Mouse (Mus musculus): ENCODE results near the gene Hydin. TPM values are rescaled to one million over a fixed set of nuclear protein-coding genes. Genes with fewer than 3 reads are reported as not detected.
"Not testable (repeated sequence)": the region's sequence is repeated elsewhere in the genome, so short reads cannot be mapped to it uniquely, and the experiment has no call there.

Hydin gene
- polyA plus RNA-seq, 1 experiment from 2014 or later: 0.45 TPM

GRCm38 (mm10) chr8:110501330-110501729 lies 234.6 kb downstream of the Hydin start:
- Histone ChIP-seq H3K27ac (ENCODE audit: low read length) (no peak overlapping the region), H3K9me3 (replicated peaks; ENCODE audit: control insufficient read depth, low read length, poor library complexity, severe bottlenecking) (no peaks in the 10 kb centered on the region), H3K27me3 (ENCODE audit: control insufficient read depth, insufficient read depth, low read depth, low read length) (no peaks in the 10 kb centered on the region; the same call in 1 of the 2 replicates), H3K4me2 (ENCODE audit: low read length) (no peak overlapping the region), H3K4me1 (ENCODE audit: control insufficient read depth, insufficient read depth, low read length) (no peaks in the 10 kb centered on the region), H3K9ac (ENCODE audit: low read depth, low read length) (no peak overlapping the region), H3K4me3 (ENCODE audit: low read depth, low read length) (no peak overlapping the region), H3K36me3 (ENCODE audit: control insufficient read depth, insufficient read depth, low read length) (no peaks in the 10 kb centered on the region)
- no peak for ATAC-seq
- WGBS: 85% methylated on average over 4 of the region's 4 CpGs

DNA sequence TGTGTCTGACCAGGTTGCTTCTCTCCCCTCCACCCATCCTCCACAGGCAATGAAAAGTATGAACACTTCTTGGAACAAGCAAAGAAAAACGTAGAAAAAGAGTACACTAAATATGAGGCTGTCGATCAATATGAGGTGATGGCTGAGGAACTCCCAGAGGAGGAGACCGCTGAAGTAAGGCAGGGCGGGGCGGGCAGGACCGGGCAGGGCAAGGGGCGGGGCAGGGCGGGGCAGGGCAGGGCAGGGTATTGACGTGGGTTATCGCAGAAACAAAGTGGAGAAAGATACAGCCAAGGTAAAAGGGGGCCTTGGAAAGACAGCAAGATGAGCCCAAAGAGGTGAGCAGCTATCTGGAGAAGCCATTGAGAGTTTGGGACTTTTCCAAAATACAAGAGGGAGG lies 236.1 kb downstream of the Hydin start:
- H3K27me3 ChIP-seq (ENCODE audit: control insufficient read depth, insufficient read depth, low read depth, low read length): no peaks in the 10 kb centered on the region; the same call in 1 of the 2 replicates
- H3K36me3 ChIP-seq (ENCODE audit: control insufficient read depth, insufficient read depth, low read length): no peaks in the 10 kb centered on the region
- H3K4me1 ChIP-seq (ENCODE audit: control insufficient read depth, insufficient read depth, low read length): no peaks in the 10 kb centered on the region
- no peaks in the 10 kb centered on the region for H3K9me3 ChIP-seq (replicated peaks; ENCODE audit: control insufficient read depth, low read length, poor library complexity, severe bottlenecking)
- no peak overlapping the region for H3K4me2 ChIP-seq (ENCODE audit: low read length)
- ATAC-seq: no peak
- H3K9ac ChIP-seq (ENCODE audit: low read depth, low read length): no peak overlapping the region
- no peak overlapping the region for H3K27ac ChIP-seq (ENCODE audit: low read length)
- 17% methylated on average over 10 of the region's 10 CpGs for WGBS
- H3K4me3 ChIP-seq (ENCODE audit: low read depth, low read length): no peak overlapping the region

DNA sequence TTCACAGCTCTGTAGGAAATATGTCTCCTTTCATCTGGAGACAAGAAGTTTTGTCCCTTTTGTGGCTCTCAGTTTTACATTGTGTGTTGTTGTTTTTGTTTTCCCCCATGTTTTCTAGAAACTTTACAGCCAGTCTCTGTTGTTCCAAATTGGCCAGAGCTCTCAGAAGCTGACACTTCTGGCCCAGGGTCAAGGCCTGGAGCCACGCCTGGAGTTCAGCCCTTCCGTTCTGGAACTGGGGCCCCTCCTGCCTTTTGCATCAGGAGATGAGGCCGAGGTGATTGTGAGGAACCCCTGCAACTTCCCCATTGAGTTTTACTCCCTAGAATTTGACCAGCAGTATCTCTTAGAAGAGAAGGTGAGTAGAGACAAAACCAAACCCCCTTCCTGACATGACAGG lies 242.0 kb downstream of the Hydin start:
- no peaks in the 10 kb centered on the region for H3K27me3 ChIP-seq (ENCODE audit: control insufficient read depth, insufficient read depth, low read depth, low read length)
- no peaks in the 10 kb centered on the region for H3K4me1 ChIP-seq (ENCODE audit: control insufficient read depth, insufficient read depth, low read length)
- H3K9ac ChIP-seq (ENCODE audit: low read depth, low read length): no peak overlapping the region
- H3K9me3 ChIP-seq (replicated peaks; ENCODE audit: control insufficient read depth, low read length, poor library complexity, severe bottlenecking): no peaks in the 10 kb centered on the region; the same call in 1 of the 2 replicates
- WGBS: 63% methylated on average over 3 of the region's 3 CpGs
- H3K27ac ChIP-seq (ENCODE audit: low read length): no peak overlapping the region
- ATAC-seq: no peak
- H3K36me3 ChIP-seq (ENCODE audit: control insufficient read depth, insufficient read depth, low read length): no peaks in the 10 kb centered on the region
- no peak overlapping the region for H3K4me3 ChIP-seq (ENCODE audit: low read depth, low read length)
- no peak overlapping the region for H3K4me2 ChIP-seq (ENCODE audit: low read length)

- no peak for ATAC-seq
- Histone ChIP-seq H3K9me3 (replicated peaks; ENCODE audit: control insufficient read depth, low read length, poor library complexity, severe bottlenecking) (no peaks in the 10 kb centered on the region), H3K36me3 (ENCODE audit: control insufficient read depth, insufficient read depth, low read length) (no peaks in the 10 kb centered on the region), H3K4me1 (ENCODE audit: control insufficient read depth, insufficient read depth, low read length) (no peaks in the 10 kb centered on the region), H3K4me2 (ENCODE audit: low read length) (no peak overlapping the region), H3K9ac (ENCODE audit: low read depth, low read length) (no peak overlapping the region), H3K27ac (ENCODE audit: low read length) (no peak overlapping the region), H3K27me3 (ENCODE audit: control insufficient read depth, insufficient read depth, low read depth, low read length) (no peaks in the 10 kb centered on the region), H3K4me3 (ENCODE audit: low read depth, low read length) (no peak overlapping the region)
- 76% methylated on average over 7 of the region's 7 CpGs for WGBS
These were observed 253.0 kb downstream of the Hydin start for GRCm38 (mm10) chr8:110519790-110520189.

- H3K9me3 ChIP-seq (replicated peaks; ENCODE audit: control insufficient read depth, low read length, poor library complexity, severe bottlenecking): no peaks in the 10 kb centered on the region
- H3K9ac ChIP-seq (ENCODE audit: low read depth, low read length): no peak overlapping the region
- no peak overlapping the region for H3K4me3 ChIP-seq (ENCODE audit: low read depth, low read length)
- H3K27me3 ChIP-seq (ENCODE audit: control insufficient read depth, insufficient read depth, low read depth, low read length): no peaks in the 10 kb centered on the region
- ATAC-seq: no peak
- H3K4me2 ChIP-seq (ENCODE audit: low read length): no peak overlapping the region
- H3K27ac ChIP-seq (ENCODE audit: low read length): no peak overlapping the region
- 95% methylated on average over 12 of the region's 12 CpGs for WGBS
- H3K36me3 ChIP-seq (ENCODE audit: control insufficient read depth, insufficient read depth, low read length): no peaks in the 10 kb centered on the region
- no peaks in the 10 kb centered on the region for H3K4me1 ChIP-seq (ENCODE audit: control insufficient read depth, insufficient read depth, low read length)
These were observed 255.1 kb downstream of the Hydin start for GRCm38 (mm10) chr8:110521851-110522250.

DNA sequence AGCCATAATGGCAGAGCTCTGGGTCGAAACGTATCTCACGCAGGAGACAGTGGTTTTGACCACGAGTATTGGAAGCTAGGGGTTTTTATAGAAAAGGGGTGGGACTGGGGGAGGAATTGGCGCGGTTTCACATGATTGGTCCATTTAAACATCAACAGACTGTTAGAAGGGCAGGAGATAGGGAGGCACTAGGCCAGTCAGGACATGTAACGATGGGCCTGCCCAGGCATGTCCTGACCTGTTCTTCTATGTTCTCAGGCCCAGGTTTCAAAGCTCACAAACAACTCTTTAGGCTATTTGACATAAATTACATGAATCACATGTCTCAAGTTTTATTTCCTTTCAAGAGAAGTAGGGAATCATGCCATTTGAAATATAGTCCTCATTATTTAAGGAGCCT lies 255.7 kb downstream of the Hydin start:
- not testable (repeated sequence) for H3K4me1 ChIP-seq (ENCODE audit: control insufficient read depth, insufficient read depth, low read length); H3K4me3 ChIP-seq (ENCODE audit: low read depth, low read length); ATAC-seq; H3K4me2 ChIP-seq (ENCODE audit: low read length); H3K36me3 ChIP-seq (ENCODE audit: control insufficient read depth, insufficient read depth, low read length); H3K27ac ChIP-seq (ENCODE audit: low read length); H3K9ac ChIP-seq (ENCODE audit: low read depth, low read length); H3K9me3 ChIP-seq (replicated peaks; ENCODE audit: control insufficient read depth, low read length, poor library complexity, severe bottlenecking); H3K27me3 ChIP-seq (ENCODE audit: control insufficient read depth, insufficient read depth, low read depth, low read length)
- WGBS: 90% methylated on average over 7 of the region's 7 CpGs

- ATAC-seq: no peak
- Histone ChIP-seq H3K4me1 (ENCODE audit: control insufficient read depth, insufficient read depth, low read length) (no peaks in the 10 kb centered on the region), H3K36me3 (ENCODE audit: control insufficient read depth, insufficient read depth, low read length) (no peaks in the 10 kb centered on the region), H3K9ac (ENCODE audit: low read depth, low read length) (no peak overlapping the region), H3K4me2 (ENCODE audit: low read length) (no peak overlapping the region), H3K4me3 (ENCODE audit: low read depth, low read length) (no peak overlapping the region), H3K27ac (ENCODE audit: low read length) (no peak overlapping the region), H3K27me3 (ENCODE audit: control insufficient read depth, insufficient read depth, low read depth, low read length) (no peaks in the 10 kb centered on the region), H3K9me3 (replicated peaks; ENCODE audit: control insufficient read depth, low read length, poor library complexity, severe bottlenecking) (no peaks in the 10 kb centered on the region)
- WGBS: 69% methylated on average over 15 of the region's 15 CpGs
These were observed 256.2 kb downstream of the Hydin start for GRCm38 (mm10) chr8:110522985-110523384.

DNA sequence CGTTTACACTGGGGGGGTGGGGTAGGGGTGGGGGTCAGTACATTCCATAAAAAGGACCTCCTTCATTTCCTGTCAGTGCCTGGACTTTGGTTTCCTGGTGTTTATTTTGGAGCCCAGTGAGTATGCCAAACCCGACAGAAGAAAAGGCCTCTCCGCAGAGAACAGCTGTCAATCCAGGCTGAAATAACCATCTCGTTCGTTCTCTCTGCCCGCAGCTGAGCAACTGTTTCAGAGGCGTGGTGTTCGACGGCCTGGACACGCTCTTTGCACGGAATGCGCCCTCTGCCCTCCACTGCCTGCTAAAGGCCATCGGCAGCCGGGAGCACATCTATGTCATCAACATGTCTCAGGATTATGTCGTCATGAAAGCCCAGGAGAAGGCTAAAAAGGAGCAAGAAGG lies 258.5 kb downstream of the Hydin start:
- Histone ChIP-seq H3K4me2 (ENCODE audit: low read length) (no peak overlapping the region), H3K27me3 (ENCODE audit: control insufficient read depth, insufficient read depth, low read depth, low read length) (no peaks in the 10 kb centered on the region), H3K9ac (ENCODE audit: low read depth, low read length) (no peak overlapping the region), H3K27ac (ENCODE audit: low read length) (no peak overlapping the region), H3K4me1 (ENCODE audit: control insufficient read depth, insufficient read depth, low read length) (no peaks in the 10 kb centered on the region), H3K4me3 (ENCODE audit: low read depth, low read length) (no peak overlapping the region), H3K9me3 (replicated peaks; ENCODE audit: control insufficient read depth, low read length, poor library complexity, severe bottlenecking) (no peaks in the 10 kb centered on the region), H3K36me3 (ENCODE audit: control insufficient read depth, insufficient read depth, low read length) (no peaks in the 10 kb centered on the region)
- WGBS: 67% methylated on average over 15 of the region's 15 CpGs
- no peak for ATAC-seq

DNA sequence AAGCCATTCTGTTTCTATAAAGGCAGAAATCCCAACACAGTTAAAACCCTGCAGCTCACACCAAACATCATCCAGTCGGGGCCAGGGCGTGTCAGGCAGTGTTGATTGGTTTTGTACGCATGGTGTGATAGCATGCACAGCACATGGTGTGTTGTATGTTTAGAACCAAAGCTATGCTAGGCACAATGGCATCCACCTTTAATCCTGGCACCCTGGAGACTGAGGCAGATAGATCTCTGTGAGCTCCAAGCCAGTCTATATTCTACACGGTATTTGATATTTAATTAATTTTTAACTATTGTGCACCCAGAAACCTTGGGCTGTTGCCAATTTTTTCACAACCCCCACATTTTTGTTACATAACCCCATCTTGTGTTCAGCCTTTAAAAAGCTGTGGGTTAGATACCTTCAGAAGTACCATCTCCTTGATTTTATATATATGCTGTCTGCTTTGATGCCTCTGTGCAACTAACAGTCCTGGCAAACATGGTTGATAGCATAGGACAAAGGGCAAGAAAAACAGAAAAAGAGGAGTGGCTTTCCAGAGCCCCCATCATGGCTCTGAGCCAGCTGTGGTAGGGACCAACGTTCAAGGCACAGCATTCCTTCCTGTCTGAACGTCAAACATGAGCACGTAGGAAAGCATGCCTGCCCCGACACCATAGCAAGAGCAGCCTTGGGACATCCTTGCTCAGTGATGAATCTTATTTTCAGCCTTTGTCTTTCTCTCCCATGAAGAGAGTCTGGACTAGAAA lies 263.4 kb downstream of the Hydin start:
- Histone ChIP-seq H3K27ac (ENCODE audit: low read length) (no peak overlapping the region), H3K27me3 (ENCODE audit: control insufficient read depth, insufficient read depth, low read depth, low read length) (no peaks in the 10 kb centered on the region), H3K4me2 (ENCODE audit: low read length) (no peak overlapping the region), H3K4me1 (ENCODE audit: control insufficient read depth, insufficient read depth, low read length) (no peaks in the 10 kb centered on the region), H3K4me3 (ENCODE audit: low read depth, low read length) (no peak overlapping the region), H3K36me3 (ENCODE audit: control insufficient read depth, insufficient read depth, low read length) (no peaks in the 10 kb centered on the region), H3K9ac (ENCODE audit: low read depth, low read length) (no peak overlapping the region), H3K9me3 (replicated peaks; ENCODE audit: control insufficient read depth, low read length, poor library complexity, severe bottlenecking) (no peaks in the 10 kb centered on the region)
- no peak for ATAC-seq
- WGBS: 66% methylated on average over 8 of the region's 8 CpGs
